Mouse (Mus musculus) kidney, embryonic 15.5 days (tissue): ENCODE measurements around the gene Vav2. TPM values are rescaled to one million over a fixed set of nuclear protein-coding genes. Genes with fewer than 3 reads are reported as not detected.

ENCODE experiments used
- ATAC-seq: fragments of 200-750 bp; cut with Nextera tagmentation; replicated peaks from 2 replicates; pipeline ENCODE4 v1.8.0; 2017; ENCODE audit warnings: moderate TSS enrichment; ENCODE audit not compliant: low FRiP score
- H3K27ac ChIP-seq: fragments of 300-500 bp; sonication (generic); 2 replicates; pipeline ENCODE4 v1.5.1; 2015; ENCODE audit warnings: mild to moderate bottlenecking, inconsistent platforms
- H3K27me3 ChIP-seq: fragments of 300-500 bp; sonication (generic); 2 replicates; pipeline ENCODE4 v1.6.1; 2015; ENCODE audit warnings: inconsistent platforms
- H3K36me3 ChIP-seq: fragments of 300-500 bp; sonication (generic); 2 replicates; pipeline ENCODE4 v1.6.1; 2015; ENCODE audit warnings: inconsistent platforms
- H3K4me1 ChIP-seq: fragments of 300-500 bp; sonication (generic); 2 replicates; pipeline ENCODE4 v1.6.1; 2015; ENCODE audit warnings: inconsistent platforms
- H3K4me2 ChIP-seq: fragments of 300-500 bp; sonication (generic); 2 replicates; pipeline ENCODE4 v1.6.1; 2015; ENCODE audit warnings: moderate library complexity, mild to moderate bottlenecking, inconsistent platforms
- H3K4me3 ChIP-seq: fragments of 300-500 bp; sonication (generic); replicated peaks from 2 replicates; pipeline ENCODE4 v1.5.1; 2015; ENCODE audit warnings: mild to moderate bottlenecking, inconsistent platforms
- H3K9ac ChIP-seq: fragments of 300-500 bp; sonication (generic); 2 replicates; pipeline ENCODE4 v1.6.1; 2015; ENCODE audit warnings: mild to moderate bottlenecking, inconsistent platforms
- H3K9me3 ChIP-seq: fragments of 300-500 bp; sonication (generic); replicated peaks from 2 replicates; pipeline ENCODE4 v1.6.1; 2016; ENCODE audit warnings: inconsistent platforms
- WGBS: fragments of 180-500 bp; shearing (Covaris S2); methylation state at CpG from one replicate; pipeline ENCODE4 v1.1.7; 2015; ENCODE audit warnings: mixed read lengths; 5-methylcytosine and 5-hydroxymethylcytosine counted together
- polyA plus RNA-seq: library from polyadenylated mRNA; unstranded; fragments of >200 nt; fragmentation: Nextera tagmentation; extraction: Ambion mirVana; gene quantifications from 2 replicates; pipeline ENCODE4 v1.2.1, GENCODE M21; 2015

The Vav2 gene
- polyA plus RNA-seq, 1 experiment from 2014 or later, result 8.3 TPM

- Histone ChIP-seq H3K27me3 (no peaks in the 10 kb centered on the region), H3K36me3 (no peaks in the 10 kb centered on the region), H3K9ac (no peak overlapping the region), H3K4me3 (no peak overlapping the region), H3K4me2 (no peak overlapping the region), H3K9me3 (no peaks in the 10 kb centered on the region), H3K27ac (no peak overlapping the region), H3K4me1 (peaks cover 83% of the 10 kb centered on the region)
- ATAC-seq, result no peak
- 78% methylated on average over 7 of the region's 7 CpGs for WGBS
These were observed 100.5 kb downstream of the Vav2 start for GRCm38 (mm10) chr2:27326357-27326756.

GRCm38 (mm10) chr2:27324690-27325089 is 102.1 kb downstream of the Vav2 start:
- H3K9ac ChIP-seq, result no peak overlapping the region
- ATAC-seq, result no peak
- no peak overlapping the region for H3K4me2 ChIP-seq
- no peaks in the 10 kb centered on the region for H3K36me3 ChIP-seq
- no peak overlapping the region for H3K4me3 ChIP-seq
- H3K27me3 ChIP-seq, result no peaks in the 10 kb centered on the region
- no peaks in the 10 kb centered on the region for H3K9me3 ChIP-seq
- WGBS, result 30% methylated on average over 2 of the region's 2 CpGs
- H3K4me1 ChIP-seq, result peaks cover 82% of the 10 kb centered on the region
- peak overlapping the region; percentile 7; the same call in 1 of the 2 replicates for H3K27ac ChIP-seq

GRCm38 (mm10) chr2:27321431-27321875 is 105.4 kb downstream of the Vav2 start:
- no peaks in the 10 kb centered on the region for H3K36me3 ChIP-seq
- no peaks in the 10 kb centered on the region for H3K27me3 ChIP-seq
- H3K9me3 ChIP-seq, result no peaks in the 10 kb centered on the region
- no peak overlapping the region for H3K9ac ChIP-seq
- no peak overlapping the region for H3K4me2 ChIP-seq
- WGBS, result 19% methylated on average over 6 of the region's 6 CpGs
- peaks cover 81% of the 10 kb centered on the region for H3K4me1 ChIP-seq
- no peak overlapping the region for H3K4me3 ChIP-seq
- peak overlapping the region; percentile 22; the same call in 1 of the 2 replicates for H3K27ac ChIP-seq
- no peak for ATAC-seq

GRCm38 (mm10) chr2:27320820-27321219 is 106.0 kb downstream of the Vav2 start:
- Histone ChIP-seq H3K4me2 (no peak overlapping the region), H3K27me3 (no peaks in the 10 kb centered on the region), H3K4me3 (no peak overlapping the region), H3K9ac (no peak overlapping the region), H3K9me3 (no peaks in the 10 kb centered on the region), H3K27ac (no peak overlapping the region), H3K4me1 (peaks cover 81% of the 10 kb centered on the region), H3K36me3 (no peaks in the 10 kb centered on the region)
- WGBS, result 73% methylated on average over 8 of the region's 8 CpGs
- no peak for ATAC-seq

- Histone ChIP-seq H3K9ac (no peak overlapping the region), H3K4me1 (peaks cover 68% of the 10 kb centered on the region), H3K4me2 (no peak overlapping the region), H3K27ac (peak overlapping the region; percentile 82), H3K27me3 (no peaks in the 10 kb centered on the region), H3K36me3 (no peaks in the 10 kb centered on the region), H3K4me3 (no peak overlapping the region), H3K9me3 (no peaks in the 10 kb centered on the region)
- 27% methylated on average over 4 of the region's 4 CpGs for WGBS
- ATAC-seq, result peak; percentile 94
These were observed 108.2 kb downstream of the Vav2 start for GRCm38 (mm10) chr2:27318606-27319005.

GRCm38 (mm10) chr2:27318197-27318596 is 108.6 kb downstream of the Vav2 start:
- Histone ChIP-seq H3K4me3 (no peak overlapping the region), H3K9ac (no peak overlapping the region), H3K4me1 (peaks cover 68% of the 10 kb centered on the region), H3K36me3 (no peaks in the 10 kb centered on the region), H3K4me2 (no peak overlapping the region), H3K9me3 (no peaks in the 10 kb centered on the region), H3K27ac (peak overlapping the region; percentile 82), H3K27me3 (no peaks in the 10 kb centered on the region)
- peak; percentile 34 for ATAC-seq
- 5% methylated on average over 1 of the region's 1 CpGs for WGBS

- H3K27ac ChIP-seq, result no peak overlapping the region
- 85% methylated on average over 5 of the region's 5 CpGs for WGBS
- no peaks in the 10 kb centered on the region for H3K27me3 ChIP-seq
- H3K36me3 ChIP-seq, result no peaks in the 10 kb centered on the region
- no peak for ATAC-seq
- H3K4me3 ChIP-seq, result no peak overlapping the region
- H3K9me3 ChIP-seq, result no peaks in the 10 kb centered on the region
- H3K4me1 ChIP-seq, result peaks cover 65% of the 10 kb centered on the region
- no peak overlapping the region for H3K4me2 ChIP-seq
- H3K9ac ChIP-seq, result no peak overlapping the region
These were observed 110.7 kb downstream of the Vav2 start for GRCm38 (mm10) chr2:27316167-27316566.

GRCm38 (mm10) chr2:27314269-27314668 is 112.6 kb downstream of the Vav2 start:
- peaks cover 55% of the 10 kb centered on the region for H3K4me1 ChIP-seq
- WGBS, result 89% methylated on average over 5 of the region's 5 CpGs
- H3K9me3 ChIP-seq, result no peaks in the 10 kb centered on the region
- H3K27me3 ChIP-seq, result no peaks in the 10 kb centered on the region
- ATAC-seq, result no peak
- no peak overlapping the region for H3K4me2 ChIP-seq
- no peak overlapping the region for H3K4me3 ChIP-seq
- no peak overlapping the region for H3K27ac ChIP-seq
- no peaks in the 10 kb centered on the region for H3K36me3 ChIP-seq
- H3K9ac ChIP-seq, result no peak overlapping the region

- H3K36me3 ChIP-seq, result no peaks in the 10 kb centered on the region
- H3K4me3 ChIP-seq, result no peak overlapping the region
- H3K4me2 ChIP-seq, result no peak overlapping the region
- peak; percentile 68 for ATAC-seq
- WGBS, result 32% methylated on average over 3 of the region's 3 CpGs
- H3K27ac ChIP-seq, result peak overlapping the region; percentile 71
- H3K4me1 ChIP-seq, result peaks cover 39% of the 10 kb centered on the region
- no peak overlapping the region for H3K9ac ChIP-seq
- no peaks in the 10 kb centered on the region for H3K27me3 ChIP-seq
- no peaks in the 10 kb centered on the region for H3K9me3 ChIP-seq
These were observed 114.3 kb downstream of the Vav2 start for GRCm38 (mm10) chr2:27312500-27312899.

GRCm38 (mm10) chr2:27311606-27312005 is 115.2 kb downstream of the Vav2 start:
- H3K4me2 ChIP-seq, result no peak overlapping the region
- H3K27ac ChIP-seq, result peak overlapping the region; percentile 71
- H3K4me1 ChIP-seq, result peaks cover 32% of the 10 kb centered on the region
- H3K4me3 ChIP-seq, result no peak overlapping the region
- no peaks in the 10 kb centered on the region for H3K36me3 ChIP-seq
- no peak overlapping the region for H3K9ac ChIP-seq
- no peak for ATAC-seq
- H3K9me3 ChIP-seq, result no peaks in the 10 kb centered on the region
- 87% methylated on average over 3 of the region's 3 CpGs for WGBS
- H3K27me3 ChIP-seq, result no peaks in the 10 kb centered on the region

- no peak for ATAC-seq
- Histone ChIP-seq H3K36me3 (no peaks in the 10 kb centered on the region), H3K27ac (no peak overlapping the region), H3K27me3 (no peaks in the 10 kb centered on the region), H3K9ac (no peak overlapping the region), H3K4me3 (no peak overlapping the region), H3K9me3 (no peaks in the 10 kb centered on the region), H3K4me2 (no peak overlapping the region), H3K4me1 (peaks cover 27% of the 10 kb centered on the region)
- WGBS, result 87% methylated on average over 5 of the region's 5 CpGs
These were observed 115.9 kb downstream of the Vav2 start for GRCm38 (mm10) chr2:27310908-27311307.

GRCm38 (mm10) chr2:27310221-27310620 is 116.6 kb downstream of the Vav2 start:
- WGBS, result 84% methylated on average over 5 of the region's 5 CpGs
- no peaks in the 10 kb centered on the region for H3K9me3 ChIP-seq
- H3K36me3 ChIP-seq, result no peaks in the 10 kb centered on the region
- H3K4me1 ChIP-seq, result peaks cover 33% of the 10 kb centered on the region
- no peak overlapping the region for H3K4me3 ChIP-seq
- H3K27ac ChIP-seq, result no peak overlapping the region
- H3K27me3 ChIP-seq, result no peaks in the 10 kb centered on the region
- no peak overlapping the region for H3K9ac ChIP-seq
- no peak for ATAC-seq
- no peak overlapping the region for H3K4me2 ChIP-seq

- Histone ChIP-seq H3K36me3 (no peaks in the 10 kb centered on the region), H3K9ac (no peak overlapping the region), H3K27me3 (no peaks in the 10 kb centered on the region), H3K27ac (no peak overlapping the region), H3K4me3 (no peak overlapping the region), H3K4me1 (peaks cover 28% of the 10 kb centered on the region), H3K9me3 (no peaks in the 10 kb centered on the region), H3K4me2 (no peak overlapping the region)
- no peak for ATAC-seq
- 86% methylated on average over 8 of the region's 8 CpGs for WGBS
These were observed 120.2 kb downstream of the Vav2 start for GRCm38 (mm10) chr2:27306628-27307027.
